Mouse (Mus musculus) cerebellum, adult 9-11 months (tissue): ENCODE data around the gene D930048N14Rik.

Source experiments
- DNase-seq: peaks from one replicate; pipeline ENCODE4 v3.0.0; 2022

Gene D930048N14Rik

GRCm38 (mm10) chr11:51707080-51707479 is 56.3 kb downstream of the D930048N14Rik start:
- no peak for DNase-seq
